Mouse (Mus musculus) heart, postnatal 0 days (tissue): Measurements from ENCODE around the gene Gm27021.

ENCODE experiments used
- CTCF ChIP-seq: IDR thresholded peaks from 2 replicates; pipeline ENCODE4 v1.5.1; 2016; ENCODE audit warnings: antibody characterized with exemption, control low read depth, low read depth
- EP300 ChIP-seq: IDR thresholded peaks from 2 replicates; pipeline ENCODE4 v1.6.1; 2016; ENCODE audit warnings: antibody characterized with exemption, low read depth

DNA sequence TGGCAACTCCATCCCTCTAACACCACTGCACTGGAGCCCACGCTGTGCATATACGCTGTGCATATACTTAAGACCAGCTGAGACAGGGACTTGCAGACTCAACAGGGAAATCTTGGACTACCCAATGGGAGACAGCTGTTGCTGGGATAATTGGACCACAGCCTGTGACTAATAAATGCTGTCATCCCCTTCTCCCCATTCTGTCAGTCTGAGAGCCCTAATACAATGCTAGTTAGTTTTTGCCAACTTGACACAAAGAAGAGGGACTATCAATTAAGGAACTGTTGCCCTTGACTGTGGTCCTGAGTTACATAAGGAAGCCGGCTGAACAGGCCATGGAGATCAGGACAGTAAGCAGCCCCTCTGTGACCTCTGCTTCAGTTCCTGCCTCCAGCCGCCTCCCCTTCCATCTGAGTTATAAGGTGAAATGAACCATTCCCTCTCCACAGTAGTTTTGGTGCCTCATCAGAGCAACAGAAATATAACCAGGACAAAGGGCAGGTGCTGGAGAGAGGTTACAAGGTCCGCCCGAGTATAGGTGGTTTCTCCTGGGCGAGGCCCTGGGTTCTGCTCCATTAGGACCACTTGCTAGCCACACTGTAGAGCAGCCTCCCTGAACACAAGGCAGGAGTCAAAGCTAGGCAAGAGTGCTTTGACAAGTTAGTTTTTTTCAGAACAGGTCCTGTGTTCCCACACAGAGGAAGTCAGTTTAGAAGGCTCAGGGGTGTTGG lies 11.4 kb downstream of the Gm27021 start:
- TF ChIP-seq CTCF (no peak), EP300 (no peak)
